Mouse (Mus musculus): Measurements from ENCODE around the gene Slc22a22.

DNA sequence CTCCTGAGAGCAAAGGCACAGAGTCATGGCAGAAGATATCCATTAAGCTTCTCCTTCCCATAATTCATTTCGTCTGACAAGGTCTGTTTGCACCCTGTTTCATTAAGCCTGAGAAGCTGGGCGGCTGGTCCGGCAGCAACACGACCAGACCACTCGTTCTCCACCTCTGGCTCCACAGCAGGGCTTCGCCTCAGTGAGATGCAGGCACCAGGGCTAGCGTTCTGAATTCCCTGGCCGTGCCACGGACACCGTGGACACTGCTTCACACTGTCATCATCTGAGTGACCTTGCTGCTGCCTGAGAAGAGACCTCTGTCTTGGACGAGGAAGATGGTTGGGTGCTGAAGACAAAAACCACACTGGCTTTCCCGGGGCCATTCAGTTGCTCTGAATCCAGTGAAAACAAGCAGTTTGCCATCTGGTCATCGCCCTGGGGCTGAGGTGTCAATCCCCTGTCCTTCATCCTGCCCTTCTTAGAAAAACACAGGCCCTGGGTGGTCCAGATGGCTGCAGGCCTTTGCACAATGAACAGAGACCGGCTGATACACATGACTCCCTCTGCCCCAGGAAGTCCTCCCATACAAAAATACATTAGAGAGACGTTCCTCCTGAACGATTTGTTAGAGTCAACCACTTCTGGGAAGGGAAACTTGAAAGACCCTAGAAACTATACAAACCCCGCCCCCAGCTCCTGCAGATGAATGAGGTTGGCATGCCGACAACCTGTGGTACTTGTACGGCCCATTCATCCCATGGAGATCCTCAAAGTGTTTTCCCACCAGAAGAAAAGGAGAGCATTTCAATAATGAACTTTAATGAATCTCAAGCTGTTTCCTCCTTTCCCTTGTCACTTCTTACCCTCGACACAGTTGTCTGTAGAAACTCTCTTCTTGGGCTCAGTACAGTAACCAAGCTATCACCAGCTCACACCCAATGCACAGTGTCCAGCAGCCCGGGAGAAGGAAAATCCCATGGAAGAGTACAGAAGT lies 32.1 kb upstream of the Slc22a22 start:
- no peak for TF ChIP-seq CTCF (IDR thresholded peaks at IDR 0.05; ENCODE audit: extremely low read depth, insufficient read depth, insufficient read length, insufficient replicate concordance)
- no peak for TF ChIP-seq POLR2A (IDR thresholded peaks at IDR 0.05; ENCODE audit: low read depth, low read length)
